Mouse (Mus musculus) ES-Bruce4 (cell line): ENCODE data around the gene AC134908.4.

Experiments used
- CTCF ChIP-seq: IDR thresholded peaks from one replicate; pipeline ENCODE4 v1.8.1; 2011; ENCODE audit warnings: low read depth, low read length
- EP300 ChIP-seq: IDR thresholded peaks from 2 replicates; pipeline ENCODE4 v1.6.1; 2011; ENCODE audit warnings: low read depth, low read length; ENCODE audit not compliant: insufficient read depth

DNA sequence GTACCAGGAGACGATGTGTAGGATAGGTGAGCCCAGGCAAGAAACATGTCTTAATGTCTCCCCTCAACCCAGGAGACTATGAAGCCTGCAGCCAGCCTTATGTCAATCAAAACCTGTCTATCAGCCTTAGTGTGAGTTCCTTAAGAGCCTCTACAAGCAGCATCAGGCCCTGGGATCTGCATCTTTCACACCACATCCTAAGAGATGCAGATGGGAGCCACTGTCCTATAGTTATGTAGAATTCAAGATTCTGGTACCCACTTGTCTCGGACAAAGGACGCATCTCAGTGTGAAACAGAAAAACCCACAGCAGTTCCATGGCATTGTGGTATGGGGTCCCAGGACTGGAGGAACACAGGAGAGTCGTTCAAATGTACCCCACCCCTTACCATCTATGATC is 40.4 kb downstream of the AC134908.4 start:
- TF ChIP-seq CTCF (no peak), EP300 (no peak)
